Mouse (Mus musculus): ENCODE data around the gene Btaf1.
A peak's percentile ranks its signal among the peaks of the same experiment; 100 is the strongest.
"Not testable (repeated sequence)": the region's sequence is repeated elsewhere in the genome, so short reads cannot be mapped to it uniquely, and the experiment has no call there.

Gene Btaf1

GRCm38 (mm10) chr19:36922015-36922414 is 3.9 kb upstream of the Btaf1 start:
- no peak for DNase-seq (ENCODE audit: low spot score)

- DNase-seq (ENCODE audit: low spot score): no peak
These were observed 2.9 kb upstream of the Btaf1 start for GRCm38 (mm10) chr19:36922936-36923335.

GRCm38 (mm10) chr19:36926553-36927236 is 816 bp downstream of the Btaf1 start:
- no peak for DNase-seq (ENCODE audit: low spot score)

GRCm38 (mm10) chr19:36927800-36928361 is 2.0 kb downstream of the Btaf1 start:
- no peak for DNase-seq (ENCODE audit: low spot score)

GRCm38 (mm10) chr19:36929816-36930215 is 3.9 kb downstream of the Btaf1 start:
- DNase-seq (ENCODE audit: low spot score): no peak

- no peak for DNase-seq (ENCODE audit: low spot score)
These were observed 6.2 kb downstream of the Btaf1 start for GRCm38 (mm10) chr19:36932097-36932496.

GRCm38 (mm10) chr19:36932613-36933012 is 6.7 kb downstream of the Btaf1 start:
- DNase-seq (ENCODE audit: low spot score): no peak

GRCm38 (mm10) chr19:36936285-36936684 is 10.4 kb downstream of the Btaf1 start:
- DNase-seq (ENCODE audit: low spot score): no peak

- DNase-seq (ENCODE audit: low spot score): no peak
These were observed 12.1 kb downstream of the Btaf1 start for GRCm38 (mm10) chr19:36938008-36938407.

GRCm38 (mm10) chr19:36940064-36940463 is 14.2 kb downstream of the Btaf1 start:
- DNase-seq (ENCODE audit: low spot score): no peak

- DNase-seq (ENCODE audit: low spot score): no peak
These were observed 27.8 kb downstream of the Btaf1 start for GRCm38 (mm10) chr19:36953637-36954206.

GRCm38 (mm10) chr19:36958331-36958730 is 32.5 kb downstream of the Btaf1 start:
- DNase-seq (ENCODE audit: low spot score): no peak

- DNase-seq (ENCODE audit: low spot score): no peak
These were observed 35.4 kb downstream of the Btaf1 start for GRCm38 (mm10) chr19:36961320-36961719.

GRCm38 (mm10) chr19:36962544-36963260 is 36.8 kb downstream of the Btaf1 start:
- not testable (repeated sequence) for DNase-seq (ENCODE audit: low spot score)

- no peak for DNase-seq (ENCODE audit: low spot score)
These were observed 78.7 kb downstream of the Btaf1 start for GRCm38 (mm10) chr19:37004557-37004956.

GRCm38 (mm10) chr19:37009878-37010281 is 84.0 kb downstream of the Btaf1 start:
- no peak for DNase-seq (ENCODE audit: low spot score)

- DNase-seq (ENCODE audit: low spot score): no peak
These were observed 87.6 kb downstream of the Btaf1 start for GRCm38 (mm10) chr19:37013461-37013860.

GRCm38 (mm10) chr19:37014173-37014939 is 88.5 kb downstream of the Btaf1 start:
- DNase-seq (ENCODE audit: low spot score): no peak

- DNase-seq (ENCODE audit: low spot score): no peak
These were observed 91.0 kb downstream of the Btaf1 start for GRCm38 (mm10) chr19:37016890-37017289.

GRCm38 (mm10) chr19:37018411-37018810 is 92.5 kb downstream of the Btaf1 start:
- DNase-seq (ENCODE audit: low spot score): peak; percentile 47

- DNase-seq (ENCODE audit: low spot score): no peak
These were observed 93.1 kb downstream of the Btaf1 start for GRCm38 (mm10) chr19:37018931-37019330.

GRCm38 (mm10) chr19:37020531-37020930 is 94.7 kb downstream of the Btaf1 start:
- DNase-seq (ENCODE audit: low spot score): no peak

All from T-cell, adult 2 months (primary cell).